Mouse (Mus musculus): ENCODE data around the gene Il16.

GRCm38 (mm10) chr7:83633856-83634255, 111.7 kb downstream of the Il16 start:
- no peak for TF ChIP-seq POLR2A (IDR thresholded peaks at IDR 0.05; ENCODE audit: extremely low read depth, insufficient read depth, low read length)
- TF ChIP-seq CTCF (IDR thresholded peaks at IDR 0.05; ENCODE audit: extremely low read depth, insufficient read depth, low read length) = no peak

Data from cortical plate, adult 2 months (tissue).